Mouse (Mus musculus): ENCODE measurements around the gene Iqgap2. TPM values are rescaled to one million over a fixed set of nuclear protein-coding genes. Genes with fewer than 3 reads are reported as not detected.
A peak's percentile ranks its signal among the peaks of the same experiment; 100 is the strongest.

The Iqgap2 gene
- polyA plus RNA-seq, 1 experiment, result 0.06 TPM

GRCm38 (mm10) chr13:95890851-95891471 lies 761 bp downstream of the Iqgap2 start:
- Histone ChIP-seq H3K4me3 (ENCODE audit: insufficient read depth, poor library complexity, severe bottlenecking) (no peak overlapping the region), H3K27me3 (ENCODE audit: control insufficient read depth, insufficient read depth, insufficient read length) (peaks cover 34% of the 10 kb centered on the region), H3K79me2 (ENCODE audit: control insufficient read depth, insufficient read depth) (no peaks in the 10 kb centered on the region), H3ac (ENCODE audit: control insufficient read depth, insufficient read length, low read depth) (peak overlapping the region; percentile 52), H3K79me3 (ENCODE audit: low read depth) (no peaks in the 10 kb centered on the region), H3K36me3 (ENCODE audit: control insufficient read depth, insufficient read depth) (no peaks in the 10 kb centered on the region)
- TF ChIP-seq CEBPB (IDR thresholded peaks at IDR 0.05; ENCODE audit: low read depth) (no peak), CTCF (IDR thresholded peaks at IDR 0.05; ENCODE audit: control insufficient read depth, insufficient read depth, insufficient read length) (no peak), MAX (IDR thresholded peaks at IDR 0.05) (no peak), MYOG (IDR thresholded peaks at IDR 0.05; ENCODE audit: control insufficient read depth, extremely low read depth, insufficient read length) (no peak), FOSL1 (IDR thresholded peaks at IDR 0.05; ENCODE audit: insufficient read depth, low read length, poor library complexity, severe bottlenecking) (no peak), USF1 (IDR thresholded peaks at IDR 0.05; ENCODE audit: low read depth) (no peak), MYOD1 (IDR thresholded peaks at IDR 0.05; ENCODE audit: control insufficient read depth, insufficient read length, low read depth) (no peak)

- Histone ChIP-seq H3K27me3 (ENCODE audit: control insufficient read depth, insufficient read depth, insufficient read length) (peaks cover 38% of the 10 kb centered on the region), H3K36me3 (ENCODE audit: control insufficient read depth, insufficient read depth) (no peaks in the 10 kb centered on the region), H3K79me2 (ENCODE audit: control insufficient read depth, insufficient read depth) (no peaks in the 10 kb centered on the region), H3ac (ENCODE audit: control insufficient read depth, insufficient read length, low read depth) (no peak overlapping the region), H3K4me3 (ENCODE audit: insufficient read depth, poor library complexity, severe bottlenecking) (no peak overlapping the region), H3K79me3 (ENCODE audit: low read depth) (no peaks in the 10 kb centered on the region)
- TF ChIP-seq CEBPB (IDR thresholded peaks at IDR 0.05; ENCODE audit: low read depth), result no peak
- TF ChIP-seq MAX (IDR thresholded peaks at IDR 0.05), result no peak
- no peak for TF ChIP-seq CTCF (IDR thresholded peaks at IDR 0.05; ENCODE audit: control insufficient read depth, insufficient read depth, insufficient read length)
- no peak for TF ChIP-seq FOSL1 (IDR thresholded peaks at IDR 0.05; ENCODE audit: insufficient read depth, low read length, poor library complexity, severe bottlenecking)
Measured at GRCm38 (mm10) chr13:95889981-95890545, 1.7 kb downstream of the Iqgap2 start.

DNA sequence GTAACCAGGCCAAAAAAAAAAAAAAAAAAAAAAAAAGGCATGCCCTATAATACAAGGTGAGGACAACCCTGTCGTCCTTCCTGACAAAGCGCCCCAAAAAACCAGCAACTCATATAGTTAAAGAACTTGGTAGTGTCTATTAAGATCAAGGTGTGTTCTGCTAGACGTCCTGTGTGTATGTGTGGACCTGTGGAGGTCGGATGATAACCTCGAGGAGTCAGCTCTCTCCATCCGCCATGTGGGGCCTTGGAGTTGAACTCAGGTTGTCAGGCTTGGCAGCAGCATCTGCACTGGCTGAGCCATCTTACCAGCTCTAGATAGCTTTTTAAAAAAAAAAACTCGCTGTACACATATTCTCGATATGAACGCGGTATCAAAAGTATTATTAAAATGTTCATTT lies 2.4 kb downstream of the Iqgap2 start:
- H3K79me3 ChIP-seq (ENCODE audit: low read depth), result no peaks in the 10 kb centered on the region
- no peak overlapping the region for H3ac ChIP-seq (ENCODE audit: control insufficient read depth, insufficient read length, low read depth)
- TF ChIP-seq FOSL1 (IDR thresholded peaks at IDR 0.05; ENCODE audit: insufficient read depth, low read length, poor library complexity, severe bottlenecking), result no peak
- TF ChIP-seq USF1 (IDR thresholded peaks at IDR 0.05; ENCODE audit: low read depth), result no peak
- no peaks in the 10 kb centered on the region for H3K36me3 ChIP-seq (ENCODE audit: control insufficient read depth, insufficient read depth)
- H3K4me3 ChIP-seq (ENCODE audit: insufficient read depth, poor library complexity, severe bottlenecking), result no peak overlapping the region
- peaks cover 43% of the 10 kb centered on the region for H3K27me3 ChIP-seq (ENCODE audit: control insufficient read depth, insufficient read depth, insufficient read length)
- H3K79me2 ChIP-seq (ENCODE audit: control insufficient read depth, insufficient read depth), result no peaks in the 10 kb centered on the region

- Histone ChIP-seq H3K79me2 (ENCODE audit: control insufficient read depth, insufficient read depth) (no peaks in the 10 kb centered on the region), H3K79me3 (ENCODE audit: low read depth) (no peaks in the 10 kb centered on the region), H3K36me3 (ENCODE audit: control insufficient read depth, insufficient read depth) (no peaks in the 10 kb centered on the region), H3K4me3 (ENCODE audit: insufficient read depth, poor library complexity, severe bottlenecking) (no peak overlapping the region), H3K27me3 (ENCODE audit: control insufficient read depth, insufficient read depth, insufficient read length) (peaks cover 43% of the 10 kb centered on the region), H3ac (ENCODE audit: control insufficient read depth, insufficient read length, low read depth) (no peak overlapping the region)
- TF ChIP-seq MYOD1 (IDR thresholded peaks at IDR 0.05; ENCODE audit: control insufficient read depth, insufficient read length, low read depth) (no peak), CEBPB (IDR thresholded peaks at IDR 0.05; ENCODE audit: low read depth) (no peak), USF1 (IDR thresholded peaks at IDR 0.05; ENCODE audit: low read depth) (no peak), MYOG (IDR thresholded peaks at IDR 0.05; ENCODE audit: control insufficient read depth, extremely low read depth, insufficient read length) (no peak), FOSL1 (IDR thresholded peaks at IDR 0.05; ENCODE audit: insufficient read depth, low read length, poor library complexity, severe bottlenecking) (no peak), CTCF (IDR thresholded peaks at IDR 0.05; ENCODE audit: control insufficient read depth, insufficient read depth, insufficient read length) (no peak)
Measured at GRCm38 (mm10) chr13:95888621-95889020, 3.1 kb downstream of the Iqgap2 start.

DNA sequence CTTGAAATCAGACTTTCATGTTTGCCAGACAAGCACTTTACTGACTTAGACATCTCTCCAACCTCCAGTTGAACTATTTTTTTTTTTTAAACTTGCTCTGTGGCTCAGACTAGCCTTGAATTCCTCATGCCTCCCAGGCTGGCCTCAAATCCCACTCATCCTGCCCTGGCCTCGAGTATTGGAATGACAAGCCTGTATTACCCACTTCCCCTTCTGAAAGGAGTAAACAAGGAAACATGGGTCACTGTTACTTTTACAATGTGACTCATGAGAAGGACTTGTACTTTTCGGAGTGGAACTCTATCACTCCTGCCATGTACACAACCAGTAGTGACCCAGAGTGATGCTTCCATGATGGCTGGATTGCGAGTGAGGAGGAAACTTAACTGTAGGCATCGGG lies 3.6 kb downstream of the Iqgap2 start:
- Histone ChIP-seq H3K27me3 (ENCODE audit: control insufficient read depth, insufficient read depth, insufficient read length) (peaks cover 41% of the 10 kb centered on the region), H3K79me2 (ENCODE audit: control insufficient read depth, insufficient read depth) (no peaks in the 10 kb centered on the region), H3K79me3 (ENCODE audit: low read depth) (no peaks in the 10 kb centered on the region), H3K36me3 (ENCODE audit: control insufficient read depth, insufficient read depth) (no peaks in the 10 kb centered on the region), H3K4me3 (ENCODE audit: insufficient read depth, poor library complexity, severe bottlenecking) (no peak overlapping the region), H3ac (ENCODE audit: control insufficient read depth, insufficient read length, low read depth) (no peak overlapping the region)
- no peak for TF ChIP-seq CEBPB (IDR thresholded peaks at IDR 0.05; ENCODE audit: low read depth)
- no peak for TF ChIP-seq MYOG (IDR thresholded peaks at IDR 0.05; ENCODE audit: control insufficient read depth, extremely low read depth, insufficient read length)
- no peak for TF ChIP-seq FOSL1 (IDR thresholded peaks at IDR 0.05; ENCODE audit: insufficient read depth, low read length, poor library complexity, severe bottlenecking)
- no peak for TF ChIP-seq CTCF (IDR thresholded peaks at IDR 0.05; ENCODE audit: control insufficient read depth, insufficient read depth, insufficient read length)
- no peak for TF ChIP-seq MYOD1 (IDR thresholded peaks at IDR 0.05; ENCODE audit: control insufficient read depth, insufficient read length, low read depth)
- TF ChIP-seq MAX (IDR thresholded peaks at IDR 0.05), result no peak
- no peak for TF ChIP-seq USF1 (IDR thresholded peaks at IDR 0.05; ENCODE audit: low read depth)

GRCm38 (mm10) chr13:95887375-95887774 lies 4.3 kb downstream of the Iqgap2 start:
- H3K79me3 ChIP-seq (ENCODE audit: low read depth), result no peaks in the 10 kb centered on the region
- no peak overlapping the region for H3K4me3 ChIP-seq (ENCODE audit: insufficient read depth, poor library complexity, severe bottlenecking)
- H3K36me3 ChIP-seq (ENCODE audit: control insufficient read depth, insufficient read depth), result no peaks in the 10 kb centered on the region
- TF ChIP-seq CTCF (IDR thresholded peaks at IDR 0.05; ENCODE audit: control insufficient read depth, insufficient read depth, insufficient read length), result no peak
- no peak for TF ChIP-seq CEBPB (IDR thresholded peaks at IDR 0.05; ENCODE audit: low read depth)
- no peak for TF ChIP-seq USF1 (IDR thresholded peaks at IDR 0.05; ENCODE audit: low read depth)
- TF ChIP-seq FOSL1 (IDR thresholded peaks at IDR 0.05; ENCODE audit: insufficient read depth, low read length, poor library complexity, severe bottlenecking), result no peak
- no peak for TF ChIP-seq MYOD1 (IDR thresholded peaks at IDR 0.05; ENCODE audit: control insufficient read depth, insufficient read length, low read depth)
- TF ChIP-seq MAX (IDR thresholded peaks at IDR 0.05), result no peak
- TF ChIP-seq MYOG (IDR thresholded peaks at IDR 0.05; ENCODE audit: control insufficient read depth, extremely low read depth, insufficient read length), result no peak
- no peak overlapping the region for H3ac ChIP-seq (ENCODE audit: control insufficient read depth, insufficient read length, low read depth)
- peaks cover 38% of the 10 kb centered on the region for H3K27me3 ChIP-seq (ENCODE audit: control insufficient read depth, insufficient read depth, insufficient read length)
- H3K79me2 ChIP-seq (ENCODE audit: control insufficient read depth, insufficient read depth), result no peaks in the 10 kb centered on the region

All from C2C12 (cell line).